Mouse (Mus musculus) urinary bladder, postnatal 36 days (tissue): ENCODE measurements around the gene Siah3.
"Not testable (repeated sequence)": the region's sequence is repeated elsewhere in the genome, so short reads cannot be mapped to it uniquely, and the experiment has no call there.

Source experiments
- DNase-seq, 2 experiments: peaks; one replicate each; pipeline ENCODE4 v3.0.0; 2022; ENCODE audit warnings: low spot score in 2 of 2, mixed read lengths in 1 of 2

Siah3 gene

GRCm38 (mm10) chr14:75455743-75456421, at the start of gene Siah3:
Gene Siah3 (plus strand): TSS chr14:75455982.
- DNase-seq: no peak

GRCm38 (mm10) chr14:75409772-75410171, 46.0 kb upstream of the Siah3 start:
- DNase-seq: no peak

- no peak for DNase-seq
Measured at GRCm38 (mm10) chr14:75410392-75410791, 45.4 kb upstream of the Siah3 start.

GRCm38 (mm10) chr14:75418721-75419120, 37.1 kb upstream of the Siah3 start:
- no peak for DNase-seq

GRCm38 (mm10) chr14:75419876-75420275, 35.9 kb upstream of the Siah3 start:
- DNase-seq: no peak

GRCm38 (mm10) chr14:75420811-75421210, 35.0 kb upstream of the Siah3 start:
- no peak for DNase-seq

- DNase-seq: no peak
Measured at GRCm38 (mm10) chr14:75431173-75431786, 24.5 kb upstream of the Siah3 start.

- no peak for DNase-seq
Measured at GRCm38 (mm10) chr14:75432850-75433249, 22.9 kb upstream of the Siah3 start.

- no peak for DNase-seq
Measured at GRCm38 (mm10) chr14:75434576-75434975, 21.2 kb upstream of the Siah3 start.

- DNase-seq: no peak
Measured at GRCm38 (mm10) chr14:75444486-75445105, 11.2 kb upstream of the Siah3 start.

- DNase-seq: peak in 1 of 2 experiments; percentile 45
Measured at GRCm38 (mm10) chr14:75445281-75445947, 10.4 kb upstream of the Siah3 start.

- DNase-seq: no peak
Measured at GRCm38 (mm10) chr14:75445948-75446281, 9.9 kb upstream of the Siah3 start.

GRCm38 (mm10) chr14:75446314-75446713, 9.5 kb upstream of the Siah3 start:
- not testable (repeated sequence) for DNase-seq

- no peak for DNase-seq
Measured at GRCm38 (mm10) chr14:75453906-75454305, 1.9 kb upstream of the Siah3 start.

GRCm38 (mm10) chr14:75454716-75455115, 1.1 kb upstream of the Siah3 start:
- no peak for DNase-seq

GRCm38 (mm10) chr14:75455361-75455742, 430 bp upstream of the Siah3 start:
- DNase-seq: no peak

GRCm38 (mm10) chr14:75456489-75457220, 873 bp downstream of the Siah3 start:
- DNase-seq: peak in 1 of 2 experiments; percentile 31

GRCm38 (mm10) chr14:75457221-75457600, 1.4 kb downstream of the Siah3 start:
- no peak for DNase-seq

- no peak for DNase-seq
Measured at GRCm38 (mm10) chr14:75459431-75459830, 3.6 kb downstream of the Siah3 start.

GRCm38 (mm10) chr14:75459991-75460390, 4.2 kb downstream of the Siah3 start:
- no peak for DNase-seq

GRCm38 (mm10) chr14:75460436-75460835, 4.7 kb downstream of the Siah3 start:
- DNase-seq: no peak

- DNase-seq: no peak
Measured at GRCm38 (mm10) chr14:75461770-75462169, 6.0 kb downstream of the Siah3 start.
